Mouse (Mus musculus): ENCODE results near the gene Atp2a1.

Atp2a1 gene

GRCm38 (mm10) chr7:126472713-126473112, 9.8 kb upstream of the Atp2a1 start:
- DNase-seq (ENCODE audit: low spot score): no peak

GRCm38 (mm10) chr7:126472306-126472705, 9.4 kb upstream of the Atp2a1 start:
- no peak for DNase-seq (ENCODE audit: low spot score)

GRCm38 (mm10) chr7:126471853-126472252, 8.9 kb upstream of the Atp2a1 start:
- DNase-seq (ENCODE audit: low spot score): no peak

GRCm38 (mm10) chr7:126471361-126471760, 8.5 kb upstream of the Atp2a1 start:
- no peak for DNase-seq (ENCODE audit: low spot score)

- DNase-seq (ENCODE audit: low spot score): no peak
These were observed 7.2 kb upstream of the Atp2a1 start for GRCm38 (mm10) chr7:126470077-126470476.

GRCm38 (mm10) chr7:126467834-126468627, 5.1 kb upstream of the Atp2a1 start:
- DNase-seq (ENCODE audit: low spot score): no peak

- DNase-seq (ENCODE audit: low spot score): peak; percentile 56
These were observed 4.4 kb upstream of the Atp2a1 start for GRCm38 (mm10) chr7:126467271-126467670.

- DNase-seq (ENCODE audit: low spot score): no peak
These were observed 3.8 kb upstream of the Atp2a1 start for GRCm38 (mm10) chr7:126466707-126467106.

- no peak for DNase-seq (ENCODE audit: low spot score)
These were observed 3.2 kb upstream of the Atp2a1 start for GRCm38 (mm10) chr7:126466116-126466515.

GRCm38 (mm10) chr7:126465246-126466030, 2.5 kb upstream of the Atp2a1 start:
- DNase-seq (ENCODE audit: low spot score): no peak

- DNase-seq (ENCODE audit: low spot score): no peak
These were observed 1.9 kb upstream of the Atp2a1 start for GRCm38 (mm10) chr7:126464836-126465235.

- DNase-seq (ENCODE audit: low spot score): no peak
These were observed 1.2 kb upstream of the Atp2a1 start for GRCm38 (mm10) chr7:126464121-126464520.

- DNase-seq (ENCODE audit: low spot score): no peak
These were observed 639 bp upstream of the Atp2a1 start for GRCm38 (mm10) chr7:126463547-126463946.

GRCm38 (mm10) chr7:126461626-126462025, 1.3 kb downstream of the Atp2a1 start:
- DNase-seq (ENCODE audit: low spot score): no peak

GRCm38 (mm10) chr7:126460623-126461399, 2.1 kb downstream of the Atp2a1 start:
- no peak for DNase-seq (ENCODE audit: low spot score)

- DNase-seq (ENCODE audit: low spot score): no peak
These were observed 3.9 kb downstream of the Atp2a1 start for GRCm38 (mm10) chr7:126458844-126459618.

- no peak for DNase-seq (ENCODE audit: low spot score)
These were observed 4.7 kb downstream of the Atp2a1 start for GRCm38 (mm10) chr7:126458225-126458624.

GRCm38 (mm10) chr7:126456382-126457266, 6.3 kb downstream of the Atp2a1 start:
- no peak for DNase-seq (ENCODE audit: low spot score)

GRCm38 (mm10) chr7:126455242-126455641, 7.7 kb downstream of the Atp2a1 start:
- no peak for DNase-seq (ENCODE audit: low spot score)

- no peak for DNase-seq (ENCODE audit: low spot score)
These were observed 9.0 kb downstream of the Atp2a1 start for GRCm38 (mm10) chr7:126453861-126454260.

GRCm38 (mm10) chr7:126452244-126452643, 10.7 kb downstream of the Atp2a1 start:
- DNase-seq (ENCODE audit: low spot score): no peak

All from embryo, embryonic 10.5 days (tissue).